Mouse (Mus musculus): ENCODE measurements around the gene Ptms. TPM values are rescaled to one million over a fixed set of nuclear protein-coding genes. Genes with fewer than 3 reads are reported as not detected.

The Ptms gene
- polyA plus RNA-seq (2011; ENCODE audit: insufficient read depth, insufficient read length, low replicate concordance, missing spikeins) = 157 and 192 TPM in 2 replicates

GRCm38 (mm10) chr6:124919695-124920317 is at the start of gene Ptms:
Gene Ptms, minus strand, starts transcription at chr6:124920103.
- 22% methylated on average over 13 of the region's 13 CpGs for WGBS
- TF ChIP-seq CTCF (IDR thresholded peaks at IDR 0.05; ENCODE audit: control insufficient read depth, insufficient read depth, low read length) = no peak
- TF ChIP-seq POLR2A (IDR thresholded peaks at IDR 0.05; ENCODE audit: borderline replicate concordance, control insufficient read depth, low read depth, low read length) = no peak
- H3K4me3 ChIP-seq (replicated peaks; ENCODE audit: control insufficient read depth, low read depth, low read length) = no peak within 1 kb of the TSS
- no peak within 1 kb of the TSS for H3K27ac ChIP-seq (ENCODE audit: control insufficient read depth, insufficient read depth, low read depth, low read length, poor library complexity)
- H3K4me1 ChIP-seq (ENCODE audit: control insufficient read depth, insufficient read depth, low read length) = no peaks in the 10 kb centered on the region; the same call in 1 of the 2 replicates

- WGBS = 77% methylated on average over 4 of the region's 4 CpGs
- TF ChIP-seq CTCF (IDR thresholded peaks at IDR 0.05; ENCODE audit: control insufficient read depth, insufficient read depth, low read length) (peak; percentile 28; the same call in 1 of the 2 replicates), POLR2A (IDR thresholded peaks at IDR 0.05; ENCODE audit: borderline replicate concordance, control insufficient read depth, low read depth, low read length) (no peak)
- Histone ChIP-seq H3K4me1 (ENCODE audit: control insufficient read depth, insufficient read depth, low read length) (peaks cover 3% of the 10 kb centered on the region), H3K4me3 (replicated peaks; ENCODE audit: control insufficient read depth, low read depth, low read length) (no peak overlapping the region), H3K27ac (ENCODE audit: control insufficient read depth, insufficient read depth, low read depth, low read length, poor library complexity) (no peak overlapping the region)
Observed at GRCm38 (mm10) chr6:124967766-124968165, 47.9 kb upstream of the Ptms start.

- peaks cover 3% of the 10 kb centered on the region for H3K4me1 ChIP-seq (ENCODE audit: control insufficient read depth, insufficient read depth, low read length)
- peak overlapping the region; percentile 23 for H3K4me3 ChIP-seq (replicated peaks; ENCODE audit: control insufficient read depth, low read depth, low read length)
- peak; percentile 14; the same call in 1 of the 2 replicates for TF ChIP-seq CTCF (IDR thresholded peaks at IDR 0.05; ENCODE audit: control insufficient read depth, insufficient read depth, low read length)
- no peak for TF ChIP-seq POLR2A (IDR thresholded peaks at IDR 0.05; ENCODE audit: borderline replicate concordance, control insufficient read depth, low read depth, low read length)
- no peak overlapping the region for H3K27ac ChIP-seq (ENCODE audit: control insufficient read depth, insufficient read depth, low read depth, low read length, poor library complexity)
- whole genome bisulfite sequencing = 80% methylated on average over 7 of the region's 7 CpGs
Observed at GRCm38 (mm10) chr6:124966466-124967118, 46.7 kb upstream of the Ptms start.

GRCm38 (mm10) chr6:124965747-124966146 is 45.8 kb upstream of the Ptms start:
- peak overlapping the region; percentile 75 for H3K27ac ChIP-seq (ENCODE audit: control insufficient read depth, insufficient read depth, low read depth, low read length, poor library complexity)
- peak overlapping the region; percentile 95 for H3K4me3 ChIP-seq (replicated peaks; ENCODE audit: control insufficient read depth, low read depth, low read length)
- under 1% methylated on average over 15 of the region's 15 CpGs for WGBS
- no peak for TF ChIP-seq POLR2A (IDR thresholded peaks at IDR 0.05; ENCODE audit: borderline replicate concordance, control insufficient read depth, low read depth, low read length)
- TF ChIP-seq CTCF (IDR thresholded peaks at IDR 0.05; ENCODE audit: control insufficient read depth, insufficient read depth, low read length) = no peak
- H3K4me1 ChIP-seq (ENCODE audit: control insufficient read depth, insufficient read depth, low read length) = peaks cover 3% of the 10 kb centered on the region

DNA sequence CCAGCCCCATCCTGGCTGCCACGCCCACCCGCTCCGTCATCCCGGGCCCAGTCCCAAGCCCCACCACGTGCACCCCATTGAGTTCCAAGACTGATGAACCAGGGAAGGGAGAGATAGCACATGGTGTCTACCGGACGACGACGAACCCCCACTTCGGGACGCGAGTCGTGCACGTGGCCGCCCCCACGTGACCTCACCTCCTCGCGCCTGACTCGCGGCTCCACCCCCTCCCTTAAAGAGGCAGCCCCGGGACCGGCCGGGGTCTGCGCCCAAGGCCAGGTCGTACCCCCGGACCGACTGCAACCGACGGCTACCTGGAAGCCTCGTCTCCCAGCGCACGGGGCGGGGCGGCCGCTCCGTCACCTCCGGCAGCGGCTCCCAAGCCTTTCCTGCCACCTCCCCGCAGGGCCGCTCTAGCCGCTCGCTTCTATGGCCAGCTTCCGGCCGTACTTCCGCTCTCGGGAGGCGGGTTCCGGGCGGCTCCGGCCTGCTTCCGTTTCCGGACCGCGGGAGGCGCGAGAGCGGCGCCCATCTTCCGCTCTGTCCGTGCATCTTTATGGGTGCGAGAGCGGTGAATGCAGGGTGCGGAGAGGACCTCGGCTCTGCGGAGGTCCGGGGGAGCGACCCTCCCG is 45.3 kb upstream of the Ptms start, which contains the start of gene Cops7a:
Cops7a (minus strand) TSS at position 451 of the 632 bp plus-strand sequence.
- Histone ChIP-seq H3K4me3 (replicated peaks; ENCODE audit: control insufficient read depth, low read depth, low read length) (peak within 1 kb of the TSS; percentile 95), H3K27ac (ENCODE audit: control insufficient read depth, insufficient read depth, low read depth, low read length, poor library complexity) (peak within 1 kb of the TSS; percentile 75), H3K4me1 (ENCODE audit: control insufficient read depth, insufficient read depth, low read length) (peaks cover 3% of the 10 kb centered on the region)
- WGBS = under 1% methylated on average over 68 of the region's 68 CpGs
- TF ChIP-seq CTCF (IDR thresholded peaks at IDR 0.05; ENCODE audit: control insufficient read depth, insufficient read depth, low read length) (0 out of 2 replicates have a peak, but pooled peaks have one; percentile 3), POLR2A (IDR thresholded peaks at IDR 0.05; ENCODE audit: borderline replicate concordance, control insufficient read depth, low read depth, low read length) (peak; percentile 85; the same call in 1 of the 2 replicates)

GRCm38 (mm10) chr6:124964638-124965037 is 44.7 kb upstream of the Ptms start:
- H3K27ac ChIP-seq (ENCODE audit: control insufficient read depth, insufficient read depth, low read depth, low read length, poor library complexity) = peak overlapping the region; percentile 75; the same call in 1 of the 2 replicates
- 3% methylated on average over 16 of the region's 16 CpGs for WGBS
- H3K4me1 ChIP-seq (ENCODE audit: control insufficient read depth, insufficient read depth, low read length) = peaks cover 3% of the 10 kb centered on the region
- TF ChIP-seq POLR2A (IDR thresholded peaks at IDR 0.05; ENCODE audit: borderline replicate concordance, control insufficient read depth, low read depth, low read length) (no peak), CTCF (IDR thresholded peaks at IDR 0.05; ENCODE audit: control insufficient read depth, insufficient read depth, low read length) (no peak)
- peak overlapping the region; percentile 95 for H3K4me3 ChIP-seq (replicated peaks; ENCODE audit: control insufficient read depth, low read depth, low read length)

- H3K4me1 ChIP-seq (ENCODE audit: control insufficient read depth, insufficient read depth, low read length) = peaks cover 2% of the 10 kb centered on the region
- H3K27ac ChIP-seq (ENCODE audit: control insufficient read depth, insufficient read depth, low read depth, low read length, poor library complexity) = no peak overlapping the region
- WGBS = 85% methylated on average over 12 of the region's 12 CpGs
- no peak overlapping the region for H3K4me3 ChIP-seq (replicated peaks; ENCODE audit: control insufficient read depth, low read depth, low read length)
- TF ChIP-seq POLR2A (IDR thresholded peaks at IDR 0.05; ENCODE audit: borderline replicate concordance, control insufficient read depth, low read depth, low read length) (no peak), CTCF (IDR thresholded peaks at IDR 0.05; ENCODE audit: control insufficient read depth, insufficient read depth, low read length) (no peak)
Observed at GRCm38 (mm10) chr6:124961021-124961420, 41.1 kb upstream of the Ptms start.

DNA sequence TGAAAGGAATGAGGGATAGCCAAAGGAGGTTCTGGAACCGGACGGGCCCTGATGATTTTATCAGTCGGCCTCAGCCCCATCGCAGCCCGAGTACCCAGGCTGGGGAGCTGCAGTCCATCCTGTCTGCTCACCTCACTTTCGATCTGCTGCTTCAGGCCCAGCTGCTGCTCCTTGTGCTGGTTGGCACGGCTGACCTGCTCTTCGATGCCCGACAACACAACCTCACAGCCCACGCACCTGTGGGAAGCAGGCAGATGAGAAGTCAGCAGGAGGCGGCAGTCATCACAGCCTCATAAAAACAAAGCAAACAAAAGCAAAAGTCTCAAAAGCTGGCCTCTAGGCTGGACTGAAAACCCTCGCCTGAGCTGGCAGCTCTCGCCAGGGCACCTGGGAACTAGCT is 40.1 kb upstream of the Ptms start:
- TF ChIP-seq CTCF (IDR thresholded peaks at IDR 0.05; ENCODE audit: control insufficient read depth, insufficient read depth, low read length) (no peak), POLR2A (IDR thresholded peaks at IDR 0.05; ENCODE audit: borderline replicate concordance, control insufficient read depth, low read depth, low read length) (no peak)
- Histone ChIP-seq H3K4me3 (replicated peaks; ENCODE audit: control insufficient read depth, low read depth, low read length) (no peak overlapping the region), H3K27ac (ENCODE audit: control insufficient read depth, insufficient read depth, low read depth, low read length, poor library complexity) (no peak overlapping the region), H3K4me1 (ENCODE audit: control insufficient read depth, insufficient read depth, low read length) (peaks cover 2% of the 10 kb centered on the region)
- 91% methylated on average over 13 of the region's 13 CpGs for WGBS
